Mouse (Mus musculus) thymus, adult 2 months (tissue): ENCODE data around the gene S100a8. TPM values are rescaled to one million over a fixed set of nuclear protein-coding genes. Genes with fewer than 3 reads are reported as not detected.

Source experiments
- DNase-seq: peaks from one replicate; pipeline ENCODE4 v3.0.0; 2021
- H3K27ac ChIP-seq: fragments of 200-500 bp; 2 replicates; pipeline ENCODE4 v1.5.1; 2012; ENCODE audit warnings: low read length, control low read depth; ENCODE audit not compliant: control insufficient read depth, insufficient read depth
- H3K27me3 ChIP-seq: fragments of 200-500 bp; 2 replicates; pipeline ENCODE4 v1.6.1; 2012; ENCODE audit warnings: mild to moderate bottlenecking, low read length, moderate library complexity, mixed read lengths; ENCODE audit not compliant: control insufficient read depth, insufficient read depth
- H3K36me3 ChIP-seq: fragments of 200-500 bp; 2 replicates; pipeline ENCODE4 v1.6.1; 2012; ENCODE audit warnings: mild to moderate bottlenecking, low read length, moderate library complexity; ENCODE audit not compliant: control insufficient read depth, insufficient read depth
- H3K4me1 ChIP-seq: fragments of 200-500 bp; replicated peaks from 2 replicates; pipeline ENCODE4 v1.6.1; 2012; ENCODE audit warnings: low read length; ENCODE audit not compliant: control insufficient read depth, insufficient read depth
- H3K4me3 ChIP-seq: fragments of 200-500 bp; 2 replicates; pipeline ENCODE4 v1.5.1; 2012; ENCODE audit warnings: mild to moderate bottlenecking, low read length, control low read depth, moderate library complexity; ENCODE audit not compliant: control insufficient read depth, insufficient read depth
- CTCF ChIP-seq: fragments of 200-500 bp; IDR thresholded peaks from 2 replicates; pipeline ENCODE4 v1.5.1; 2012; ENCODE audit warnings: mild to moderate bottlenecking, control low read depth, low read length, moderate library complexity, borderline replicate concordance; ENCODE audit not compliant: control insufficient read depth, poor library complexity, insufficient read depth; ENCODE audit errors: extremely low read depth
- POLR2A ChIP-seq: fragments of 200-500 bp; IDR thresholded peaks from 2 replicates; pipeline ENCODE4 v1.6.1; 2012; ENCODE audit warnings: mild to moderate bottlenecking, low read length, control low read depth, moderate library complexity; ENCODE audit not compliant: control insufficient read depth, poor library complexity, insufficient read depth; ENCODE audit errors: extremely low read depth
- WGBS: fragments of 180-500 bp; shearing (Covaris S2); methylation state at CpG from one replicate; pipeline ENCODE4 v1.1.7; 2018; 5-methylcytosine and 5-hydroxymethylcytosine counted together
- polyA plus RNA-seq: library from polyadenylated mRNA; depleted of rRNA; stranded (reverse); fragments of >200 nt; gene quantifications from 2 replicates; pipeline ENCODE4 v1.2.3, GENCODE M21; 2012; rRNA removed

S100a8 gene
- polyA plus RNA-seq, 1 experiment, result 13.3 TPM

- Histone ChIP-seq H3K36me3 (no peaks in the 10 kb centered on the region), H3K27me3 (no peaks in the 10 kb centered on the region), H3K27ac (no peak overlapping the region), H3K4me3 (no peak overlapping the region), H3K4me1 (no peaks in the 10 kb centered on the region)
- no peak for TF ChIP-seq POLR2A
- TF ChIP-seq CTCF, result no peak
- peak; percentile 12 for DNase-seq
- 17% methylated on average over 4 of the region's 4 CpGs for WGBS
These were observed 39.9 kb downstream of the S100a8 start for GRCm38 (mm10) chr3:90708523-90709202.

GRCm38 (mm10) chr3:90709591-90710460 lies 41.0 kb downstream of the S100a8 start:
- peak; percentile 81 for DNase-seq
- Histone ChIP-seq H3K4me3 (no peak overlapping the region), H3K27me3 (no peaks in the 10 kb centered on the region), H3K4me1 (no peaks in the 10 kb centered on the region), H3K36me3 (no peaks in the 10 kb centered on the region), H3K27ac (no peak overlapping the region)
- TF ChIP-seq CTCF (peak; percentile 98), POLR2A (no peak)
- WGBS, result 48% methylated on average over 12 of the region's 12 CpGs

Other genes starting within 250 kb of the S100a8 start
- 46.2 and 47.4 TPM in 2 replicates for gene Ints3, start 235.4 kb upstream of the S100a8 start, polyA plus RNA-seq
- 9.2 and 11.4 TPM in 2 replicates for gene Npr1, start 203.1 kb upstream of the S100a8 start, polyA plus RNA-seq
- 50.1 and 50.8 TPM in 2 replicates for gene Ilf2, start 192.9 kb upstream of the S100a8 start, polyA plus RNA-seq
- 20.8 and 27.8 TPM in 2 replicates for gene Snapin, start 177.9 kb upstream of the S100a8 start, polyA plus RNA-seq
- gene Chtop, start 159.5 kb upstream of the S100a8 start, polyA plus RNA-seq, result 91.0 and 94.5 TPM in 2 replicates
- gene S100a1, start 154.6 kb upstream of the S100a8 start, polyA plus RNA-seq, result 54.7 and 122 TPM in 2 replicates
- 59.1 and 83.0 TPM in 2 replicates for gene S100a13, start 154.5 kb upstream of the S100a8 start, polyA plus RNA-seq
- gene S100a14, start 142.1 kb upstream of the S100a8 start, polyA plus RNA-seq, result 8.7 and 11.3 TPM in 2 replicates
- 45.4 and 69.6 TPM in 2 replicates for gene S100a16, start 131.7 kb upstream of the S100a8 start, polyA plus RNA-seq
- 7.4 and 14.0 TPM in 2 replicates for gene S100a3, start 108.4 kb upstream of the S100a8 start, polyA plus RNA-seq
- not detected in 2 replicates for gene S100a2, start 78.7 kb upstream of the S100a8 start, polyA plus RNA-seq
- not detected in 2 replicates for gene Gm42674, start 67.1 kb upstream of the S100a8 start, polyA plus RNA-seq
- 31.0 and 51.8 TPM in 2 replicates for gene S100a4, start 65.2 kb upstream of the S100a8 start, polyA plus RNA-seq
- not detected in 2 replicates for gene S100a5, start 60.5 kb upstream of the S100a8 start, polyA plus RNA-seq
- gene S100a6, start 56.1 kb upstream of the S100a8 start, polyA plus RNA-seq, result 62.7 and 96.8 TPM in 2 replicates
- gene S100a7a, start 15.0 kb upstream of the S100a8 start, polyA plus RNA-seq, result 0.32 and 0.42 TPM in 2 replicates
- 13.6 and 14.4 TPM in 2 replicates for gene S100a9, start 26.7 kb downstream of the S100a8 start, polyA plus RNA-seq
- 1.1 and 1.6 TPM in 2 replicates for gene Pglyrp4, start 57.9 kb downstream of the S100a8 start, polyA plus RNA-seq
- gene Gm5849, start 108.9 kb downstream of the S100a8 start, polyA plus RNA-seq, result not detected in 2 replicates